In the genomic region with DNA sequence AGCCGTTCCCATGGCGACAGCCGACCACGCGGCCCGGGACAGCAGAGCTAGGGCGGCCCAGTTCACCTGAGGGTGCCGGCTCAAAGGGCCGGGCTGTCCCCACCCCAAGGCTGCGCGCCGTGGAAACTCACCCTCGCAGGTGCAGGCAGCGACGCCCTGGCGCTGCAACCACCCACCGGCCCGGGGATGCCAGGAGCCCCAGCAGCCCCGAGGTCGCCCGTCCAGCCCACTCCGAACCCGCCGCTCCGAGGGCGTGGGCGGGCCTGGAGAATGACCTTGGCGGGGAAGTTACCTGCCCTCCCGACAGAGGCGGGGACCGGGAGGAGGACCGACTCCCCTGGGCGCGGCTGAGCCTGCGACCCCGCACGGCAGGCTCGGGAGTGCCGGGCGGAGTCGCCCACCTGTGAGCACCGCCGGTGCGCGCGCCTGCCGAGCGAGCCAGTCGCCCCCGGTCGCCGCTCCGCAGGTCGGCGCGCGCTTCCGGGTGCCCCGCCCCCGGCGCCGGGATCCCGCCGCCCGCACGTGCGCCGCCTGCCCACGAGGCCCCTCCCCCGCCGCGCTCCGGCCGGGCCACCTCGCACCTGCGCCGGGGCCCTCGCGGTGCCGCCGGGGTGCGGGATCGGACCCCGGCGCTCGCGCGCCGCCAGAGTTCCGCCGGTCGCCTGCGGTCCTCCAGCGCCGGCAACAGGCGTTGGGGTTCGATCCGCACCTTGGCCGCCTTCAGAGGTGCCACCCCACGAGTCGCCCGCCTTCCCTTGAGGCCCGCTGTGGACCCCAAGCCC, we compare ENCODE assay signal across 8 mouse cellular contexts. TPM values are rescaled to one million over a fixed set of nuclear protein-coding genes. Genes with fewer than 3 reads are reported as not detected.
A peak's percentile ranks its signal among the peaks of the same experiment; 100 is the strongest.
DNase-seq lines count a peak whose midpoint lies in the region; ATAC-seq lines count a peak whose summit lies in the region.

Zdhhc23 (minus strand) TSS at position 464 of the 782 bp plus-strand sequence.

- intact Hi-C loops in heart, postnatal 10 days (cut with DNase I): no loop called here

- WGBS in lung, embryonic 15.5 days: under 1% methylated on average over 60 of the region's 103 CpGs

- no peak within 1 kb of the TSS for H3K27ac ChIP-seq in lung, embryonic 15.5 days

- peaks cover 24% of the 10 kb centered on the region for H3K27me3 ChIP-seq in lung, embryonic 15.5 days

- peak; percentile 21 to 55 for DNase-seq in urinary bladder, adult 18-20 months (ENCODE audit: low spot score in 2 of 2)
- DNase-seq in urinary bladder, postnatal 10 days (ENCODE audit: low spot score): no peak
- peak; percentile 25 to 28 for DNase-seq in heart, postnatal 10 days
- DNase-seq in kidney, postnatal 36 days: peak; percentile 42 to 83
- peak; percentile 23 for DNase-seq in ovary, postnatal 14 days (ENCODE audit: low spot score)
- peak; percentile 43 for DNase-seq in urinary bladder, adult 2 months (ENCODE audit: low spot score)

- H3K4me1 ChIP-seq in lung, embryonic 15.5 days: peaks cover 4% of the 10 kb centered on the region; the same call in 1 of the 2 replicates

- peak within 1 kb of the TSS; percentile 50 for H3K9ac ChIP-seq in lung, embryonic 15.5 days

- no peaks in the 10 kb centered on the region for H3K9me3 ChIP-seq in lung, embryonic 15.5 days

- H3K4me2 ChIP-seq in lung, embryonic 15.5 days: peak within 1 kb of the TSS; percentile 100

- H3K4me3 ChIP-seq in lung, embryonic 15.5 days: peak within 1 kb of the TSS; percentile 71

- H3K36me3 ChIP-seq in lung, embryonic 15.5 days: no peaks in the 10 kb centered on the region

- ATAC-seq in common myeloid progenitor, adult 5-6 weeks (replicated peaks; ENCODE audit: low read depth, poor library complexity, severe bottlenecking): peak; percentile 53
- ATAC-seq in lung, embryonic 15.5 days (ENCODE audit: borderline replicate concordance, extremely low read depth, low FRiP score, low TSS enrichment): peak; percentile 76

RNA-seq across cellular contexts. Expression of gene Zdhhc23, which starts in this region (rescaled TPM):
- 1.3 and 2.1 TPM in 2 replicates for total RNA-seq in common myeloid progenitor, adult 5-6 weeks (2017)
- 1 to 10 TPM in 1 of 2 experiments, under 1 TPM in 1; 0.93 to 1.2 TPM for total RNA-seq in heart, postnatal 10 days (2021)
- 1.4 TPM in 2 replicates for polyA plus RNA-seq in lung, embryonic 15.5 days (2015; fragmentation: Nextera tagmentation; extraction: Ambion mirVana)
- 1.3 and 1.9 TPM in 2 replicates for polyA plus RNA-seq in urinary bladder, adult 2 months (2012; rRNA removed)
